Mouse (Mus musculus) cerebellum, adult 2 months (tissue): ENCODE results near the gene Cracr2b.

Source experiments
- CTCF ChIP-seq: fragments of 200-500 bp; IDR thresholded peaks from 2 replicates; pipeline ENCODE4 v1.5.1; 2011; ENCODE audit warnings: low read depth, mild to moderate bottlenecking, control low read depth, low read length, moderate library complexity, borderline replicate concordance; ENCODE audit not compliant: insufficient read depth
- POLR2A ChIP-seq: fragments of 200-500 bp; IDR thresholded peaks from 2 replicates; pipeline ENCODE4 v1.6.1; 2011; ENCODE audit warnings: low read length, control low read depth, borderline replicate concordance; ENCODE audit not compliant: insufficient read depth

DNA sequence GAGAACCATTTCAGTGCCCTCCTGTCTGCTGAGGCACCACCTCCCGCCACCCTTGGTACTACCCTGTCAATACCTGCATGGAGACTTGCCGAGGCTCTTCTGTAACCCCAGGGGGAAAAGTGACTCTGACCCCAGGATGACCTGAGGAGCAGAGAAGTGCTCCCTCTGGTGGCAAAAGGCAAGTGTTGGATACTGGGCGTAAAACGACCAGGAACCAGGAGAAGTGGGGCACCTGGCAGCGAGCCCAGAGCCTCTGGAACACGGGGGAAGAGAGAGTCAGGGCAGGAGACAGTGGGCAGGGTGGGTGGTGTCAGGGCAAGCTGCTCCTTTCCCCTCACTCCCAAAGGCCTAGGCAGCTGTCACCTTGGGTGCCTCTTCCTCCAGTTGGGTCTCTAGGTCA lies 20.3 kb upstream of the Cracr2b start:
- no peak for TF ChIP-seq POLR2A
- peak; percentile 80 for TF ChIP-seq CTCF
